Mouse (Mus musculus) G1E (cell line): ENCODE measurements around the gene Ltbp2.

Experiments used
- CTCF ChIP-seq: IDR thresholded peaks from 2 replicates; pipeline ENCODE4 v1.5.1; 2012; ENCODE audit warnings: low read depth, low read length, inconsistent platforms, mixed read lengths
- GATA1 ChIP-seq: IDR thresholded peaks from 2 replicates; pipeline ENCODE4 v1.6.1; 2012; ENCODE audit warnings: borderline replicate concordance, low read length, inconsistent platforms, mixed read lengths
- GATA2 ChIP-seq: IDR thresholded peaks from 2 replicates; pipeline ENCODE4 v1.6.1; 2012; ENCODE audit warnings: low read depth, low read length, inconsistent platforms, borderline replicate concordance
- POLR2AphosphoS5 ChIP-seq: IDR thresholded peaks from 2 replicates; pipeline ENCODE4 v1.6.1; 2012; ENCODE audit warnings: low read depth, low read length, inconsistent platforms; ENCODE audit not compliant: insufficient replicate concordance
- TAL1 ChIP-seq: conservative IDR thresholded peaks from 2 replicates; pipeline ENCODE4 v1.6.1; 2012; ENCODE audit warnings: low read depth, low read length, inconsistent platforms, mixed read lengths

DNA sequence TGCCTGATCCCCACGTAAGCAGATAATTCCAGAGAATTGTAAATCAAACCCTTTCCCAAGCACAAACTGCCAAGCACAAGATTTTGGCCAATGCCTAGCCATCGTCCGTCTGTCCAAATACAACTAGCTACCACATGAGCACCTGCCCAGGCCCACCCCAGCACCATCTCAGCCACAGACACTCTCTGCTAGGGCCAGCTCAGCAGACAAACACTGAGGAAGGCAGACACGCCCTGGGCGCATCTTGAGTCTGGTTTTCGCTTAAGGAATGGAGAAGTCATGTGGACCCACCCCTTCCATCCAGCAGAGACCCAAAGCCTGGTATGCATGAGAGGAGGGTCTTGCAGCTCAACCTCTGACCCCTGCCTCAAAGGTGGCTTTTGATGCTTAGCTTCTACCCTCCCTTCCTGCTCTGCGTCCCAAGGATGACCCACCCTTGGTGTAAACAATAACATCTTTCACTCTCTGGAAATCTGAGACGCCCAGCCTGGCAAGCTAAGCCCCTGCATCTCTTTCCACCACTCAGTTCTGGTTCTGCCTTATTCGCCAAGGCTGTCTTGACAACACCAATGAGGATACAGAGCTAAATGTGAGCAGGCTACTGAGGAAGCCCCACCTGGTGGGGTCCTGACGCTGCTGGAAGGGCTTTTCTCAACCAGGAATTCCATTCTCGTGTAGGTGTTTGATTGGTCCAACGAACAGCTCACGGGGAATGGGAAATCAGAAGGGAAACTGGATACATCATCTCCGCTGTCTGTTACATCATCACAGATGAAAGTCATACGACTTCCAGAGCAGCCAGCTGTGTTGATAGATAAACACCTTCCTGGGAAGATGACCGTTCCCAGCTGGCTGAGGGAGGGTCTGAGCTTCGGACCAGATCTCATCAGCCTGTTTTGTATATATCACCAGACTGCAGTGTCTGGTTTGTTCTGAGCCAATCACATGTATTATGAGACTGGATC is 17.9 kb downstream of the Ltbp2 start:
- TF ChIP-seq CTCF = no peak
- no peak for TF ChIP-seq GATA1
- TF ChIP-seq POLR2AphosphoS5 = no peak
- TF ChIP-seq TAL1 = no peak
- TF ChIP-seq GATA2 = no peak
